Mouse (Mus musculus) kidney, postnatal 0 days (tissue): ENCODE measurements at regions not wholly inside any gene's neighbourhood (a gene's known extent, or its start where the extent isn't known, plus 50 kb on each side); places are given as distances from the start of the nearest gene placed in this dataset.

Experiments used
- ATAC-seq: fragments of 200-750 bp; cut with Nextera tagmentation; replicated peaks from 2 replicates; pipeline ENCODE4 v1.8.0; 2017; ENCODE audit warnings: low read depth, moderate number of reproducible peaks, moderate TSS enrichment, moderate library complexity; ENCODE audit not compliant: low FRiP score
- DNase-seq: peaks from one replicate; pipeline ENCODE4 v3.0.0-alpha.2; 2016; ENCODE audit warnings: low spot score
- H3K27ac ChIP-seq: fragments of 300-500 bp; sonication (generic); 2 replicates; pipeline ENCODE4 v1.5.1; 2014; ENCODE audit warnings: mild to moderate bottlenecking
- H3K27me3 ChIP-seq: fragments of 300-500 bp; sonication (generic); 2 replicates; pipeline ENCODE4 v1.6.1; 2014; ENCODE audit warnings: low read length, mixed read lengths; ENCODE audit not compliant: insufficient read depth
- H3K36me3 ChIP-seq: fragments of 300-500 bp; sonication (generic); 2 replicates; pipeline ENCODE4 v1.6.1; 2014; ENCODE audit warnings: low read length, mixed read lengths; ENCODE audit not compliant: insufficient read depth
- H3K4me1 ChIP-seq: fragments of 300-500 bp; sonication (generic); replicated peaks from 2 replicates; pipeline ENCODE4 v1.6.1; 2014; ENCODE audit warnings: antibody characterized with exemption, low read length, mixed read lengths; ENCODE audit not compliant: insufficient read depth
- H3K4me2 ChIP-seq: fragments of 300-500 bp; sonication (generic); 2 replicates; pipeline ENCODE4 v1.6.1; 2014; ENCODE audit warnings: mild to moderate bottlenecking, low read length, moderate library complexity, mixed read lengths
- H3K4me3 ChIP-seq: fragments of 300-500 bp; sonication (generic); replicated peaks from 2 replicates; pipeline ENCODE4 v1.5.1; 2014; ENCODE audit warnings: low read depth, low read length
- H3K9ac ChIP-seq: fragments of 300-500 bp; sonication (generic); 2 replicates; pipeline ENCODE4 v1.6.1; 2014; ENCODE audit warnings: low read depth, low read length
- H3K9me3 ChIP-seq: fragments of 300-500 bp; sonication (generic); replicated peaks from 2 replicates; pipeline ENCODE4 v1.6.1; 2016; ENCODE audit warnings: low read length, inconsistent platforms, mixed read lengths
- CTCF ChIP-seq: IDR thresholded peaks from 2 replicates; pipeline ENCODE4 v1.5.1; 2016; ENCODE audit warnings: antibody characterized with exemption, low read depth, mild to moderate bottlenecking, moderate library complexity
- WGBS: fragments of 180-500 bp; shearing (Covaris S2); extraction: QIAGEN DNeasy Blood & Tissue Kit; methylation state at CpG from one replicate; pipeline ENCODE4 v1.1.7; 2014; 5-methylcytosine and 5-hydroxymethylcytosine counted together

DNA sequence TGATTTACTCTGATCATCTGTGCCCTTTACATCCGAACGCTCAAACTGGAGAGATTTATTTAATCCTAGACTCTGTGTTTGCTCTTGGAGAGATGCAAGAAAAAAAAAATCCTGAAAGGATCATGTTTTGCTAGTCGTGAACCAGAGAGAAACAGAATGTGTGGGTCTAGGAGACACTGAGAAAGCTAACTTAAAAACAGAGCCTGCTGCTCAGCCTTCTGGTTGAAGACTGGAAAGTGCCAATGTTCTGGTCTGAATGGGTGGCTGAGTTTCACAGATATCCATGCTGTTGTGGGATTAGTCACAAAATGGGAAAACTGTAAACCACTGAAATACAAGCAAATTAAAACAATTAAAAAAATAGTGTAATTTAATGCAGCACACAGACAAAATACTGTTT is 259.7 kb downstream of the Ube2cbp start:
- WGBS, result 25% methylated on average over 3 of the region's 3 CpGs
- Histone ChIP-seq H3K27me3 (no peaks in the 10 kb centered on the region), H3K4me1 (no peaks in the 10 kb centered on the region), H3K4me2 (no peak overlapping the region), H3K36me3 (no peaks in the 10 kb centered on the region), H3K9ac (no peak overlapping the region), H3K27ac (no peak overlapping the region), H3K4me3 (no peak overlapping the region), H3K9me3 (no peaks in the 10 kb centered on the region)
- TF ChIP-seq CTCF, result no peak
- peak; percentile 58 for DNase-seq
- no peak for ATAC-seq

DNA sequence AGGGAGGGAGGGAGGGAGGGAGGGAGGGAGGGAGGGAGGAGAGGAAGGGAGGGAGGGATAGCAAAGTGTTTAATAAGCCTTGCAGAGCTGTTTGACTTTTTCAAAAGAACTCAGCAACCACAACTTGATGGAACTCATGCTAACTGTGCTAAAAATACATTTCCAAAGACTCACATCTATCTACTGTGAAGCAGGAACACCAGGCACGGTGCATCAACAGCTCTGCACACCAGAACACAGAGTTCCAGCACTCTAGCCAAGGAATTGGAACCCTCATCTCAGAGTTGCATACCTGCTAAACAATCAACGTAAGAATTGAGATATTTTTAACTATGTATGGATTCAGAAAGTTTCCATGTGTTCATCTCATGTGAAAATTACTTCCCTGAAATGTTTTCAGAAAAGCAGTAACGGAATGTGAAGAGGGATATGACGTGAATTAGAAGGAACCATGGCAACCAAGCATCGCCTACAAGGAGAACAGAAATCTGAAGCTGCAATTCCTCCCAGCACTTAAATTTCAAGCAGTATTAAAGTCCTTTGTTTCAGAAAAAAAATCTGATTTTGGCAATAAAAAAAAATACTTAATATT is 256.3 kb downstream of the Ube2cbp start:
- Histone ChIP-seq H3K9ac (no peak overlapping the region), H3K4me3 (no peak overlapping the region), H3K27me3 (no peaks in the 10 kb centered on the region), H3K36me3 (no peaks in the 10 kb centered on the region), H3K4me1 (no peaks in the 10 kb centered on the region), H3K9me3 (no peaks in the 10 kb centered on the region), H3K4me2 (no peak overlapping the region), H3K27ac (no peak overlapping the region)
- ATAC-seq (no peak), DNase-seq (no peak)
- TF ChIP-seq CTCF, result no peak
- WGBS, result 84% methylated on average over 5 of the region's 5 CpGs

DNA sequence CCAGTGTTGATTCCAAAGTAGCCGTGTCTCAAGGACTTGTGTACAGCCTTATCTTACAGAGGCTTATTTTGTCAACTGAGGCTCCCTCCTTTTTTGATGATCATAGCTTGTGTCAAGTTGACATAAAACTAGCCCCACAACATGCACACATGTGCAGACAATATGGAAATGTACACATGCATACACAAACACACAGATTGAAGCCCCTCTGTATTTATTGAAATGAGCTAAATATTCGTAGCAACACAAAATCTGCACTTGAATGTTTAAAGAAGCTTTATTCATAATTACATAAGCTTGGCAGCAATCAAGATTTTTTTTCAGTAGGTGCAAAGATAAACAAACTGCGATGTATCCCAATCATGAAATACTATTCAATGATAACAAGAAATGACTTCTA is 253.5 kb downstream of the Ube2cbp start:
- Histone ChIP-seq H3K4me2 (no peak overlapping the region), H3K36me3 (no peaks in the 10 kb centered on the region), H3K4me3 (no peak overlapping the region), H3K9me3 (no peaks in the 10 kb centered on the region), H3K27me3 (no peaks in the 10 kb centered on the region), H3K27ac (no peak overlapping the region), H3K9ac (no peak overlapping the region), H3K4me1 (no peaks in the 10 kb centered on the region)
- TF ChIP-seq CTCF, result no peak
- DNase-seq (no peak), ATAC-seq (no peak)
- WGBS, result 88% methylated on average over 3 of the region's 3 CpGs

DNA sequence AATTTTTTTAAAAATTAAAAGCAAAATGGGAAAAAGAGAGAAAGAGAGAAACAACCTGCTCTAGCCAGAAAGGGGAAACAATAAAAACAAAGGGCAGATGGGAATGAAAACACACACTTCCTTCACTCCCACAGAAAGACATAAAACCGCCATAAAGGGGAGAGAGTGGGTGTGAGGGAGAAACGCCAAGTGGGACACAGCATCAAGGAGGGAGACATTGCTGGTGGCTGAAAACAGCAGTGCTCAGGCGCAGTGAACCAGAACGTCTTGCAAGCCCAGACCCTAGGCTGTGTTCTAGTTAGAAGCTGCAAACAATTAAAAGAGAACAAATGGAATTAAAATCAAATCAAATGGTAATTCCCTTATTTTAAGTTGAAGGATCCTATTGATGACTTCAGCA is 245.1 kb downstream of the Ube2cbp start:
- DNase-seq (peak; percentile 76), ATAC-seq (peak; percentile 61; the same call in 1 of the 2 replicates)
- no peak overlapping the region for H3K4me3 ChIP-seq
- no peak for TF ChIP-seq CTCF
- H3K4me1 ChIP-seq, result no peaks in the 10 kb centered on the region
- H3K4me2 ChIP-seq, result no peak overlapping the region
- no peak overlapping the region for H3K9ac ChIP-seq
- no peaks in the 10 kb centered on the region for H3K9me3 ChIP-seq
- no peaks in the 10 kb centered on the region for H3K27me3 ChIP-seq
- H3K27ac ChIP-seq, result no peak overlapping the region
- H3K36me3 ChIP-seq, result no peaks in the 10 kb centered on the region
- WGBS, result 24% methylated on average over 4 of the region's 4 CpGs

DNA sequence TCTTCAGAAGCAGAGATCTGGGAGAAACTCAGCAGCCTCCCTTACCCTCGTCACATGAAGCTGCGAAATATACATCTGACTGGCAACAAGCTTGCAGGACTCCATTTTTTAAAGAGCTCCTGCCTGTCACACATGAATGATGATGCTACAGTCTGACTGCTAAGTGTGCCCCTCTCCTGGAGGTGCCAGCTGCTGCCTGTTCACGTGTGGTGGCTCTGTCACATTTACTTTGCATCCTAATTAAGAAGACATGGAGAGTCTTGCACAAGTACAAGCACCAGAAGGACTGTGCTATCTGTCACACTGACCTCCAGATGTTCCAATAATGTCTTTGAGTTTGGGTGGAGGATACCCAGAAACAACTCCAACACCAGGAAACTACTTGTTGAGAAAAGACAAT is 240.2 kb downstream of the Ube2cbp start:
- Histone ChIP-seq H3K4me3 (no peak overlapping the region), H3K4me1 (no peaks in the 10 kb centered on the region), H3K4me2 (no peak overlapping the region), H3K36me3 (no peaks in the 10 kb centered on the region), H3K27ac (no peak overlapping the region), H3K9ac (no peak overlapping the region), H3K27me3 (no peaks in the 10 kb centered on the region), H3K9me3 (no peaks in the 10 kb centered on the region)
- no peak for ATAC-seq
- WGBS, result 43% methylated on average over 3 of the region's 3 CpGs
- no peak for DNase-seq
- no peak for TF ChIP-seq CTCF

DNA sequence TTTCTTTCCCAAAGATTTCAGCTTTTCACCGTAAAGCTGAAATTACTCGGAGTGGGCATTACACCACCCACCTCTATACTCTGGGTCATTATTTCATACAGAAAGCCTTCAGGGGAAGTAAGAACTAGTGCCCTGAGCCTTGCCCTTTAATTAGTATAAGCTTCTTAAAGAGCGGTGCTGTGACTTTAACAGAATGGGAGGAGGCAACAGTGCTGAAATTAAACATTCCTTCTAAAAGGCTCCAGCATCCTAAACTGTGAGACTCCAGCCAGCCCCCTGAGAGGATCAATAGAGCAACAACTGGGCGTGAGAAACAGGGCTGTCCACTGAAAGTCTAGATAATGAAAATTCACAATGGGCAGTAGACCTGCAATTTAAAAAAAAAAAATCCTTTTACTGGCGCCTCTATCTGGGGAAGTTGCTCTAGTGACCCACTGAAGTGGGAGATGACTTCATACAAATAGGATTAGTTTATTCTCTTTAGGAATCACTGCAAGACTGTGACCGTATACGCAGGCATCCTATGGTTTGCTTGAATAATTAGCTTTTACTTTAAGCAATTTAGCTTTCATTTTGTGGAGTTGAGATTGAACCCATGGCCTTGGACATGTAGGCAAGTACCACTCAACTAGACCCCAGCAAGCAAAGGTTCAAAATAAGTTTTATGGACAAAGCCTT is 233.9 kb downstream of the Ube2cbp start:
- no peak for TF ChIP-seq CTCF
- Histone ChIP-seq H3K36me3 (no peaks in the 10 kb centered on the region), H3K27me3 (no peaks in the 10 kb centered on the region), H3K27ac (no peak overlapping the region), H3K4me2 (no peak overlapping the region), H3K9me3 (no peaks in the 10 kb centered on the region), H3K9ac (no peak overlapping the region), H3K4me3 (no peak overlapping the region), H3K4me1 (no peaks in the 10 kb centered on the region)
- DNase-seq, result no peak
- 77% methylated on average over 7 of the region's 7 CpGs for WGBS
- no peak for ATAC-seq
